Mouse (Mus musculus): Measurements from ENCODE around the gene Gm8247. TPM values are rescaled to one million over a fixed set of nuclear protein-coding genes. Genes with fewer than 3 reads are reported as not detected.
"Not testable (repeated sequence)": the region's sequence is repeated elsewhere in the genome, so short reads cannot be mapped to it uniquely, and the experiment has no call there.

Gene Gm8247
- not detected in 2 replicates for polyA plus RNA-seq (2014; fragmentation: Nextera tagmentation; extraction: Ambion mirVana)

- 74% methylated on average over 3 of the region's 4 CpGs for WGBS
- H3K9ac ChIP-seq (ENCODE audit: low read depth, low read length); DNase-seq (ENCODE audit: low spot score); H3K27ac ChIP-seq (replicated peaks; ENCODE audit: low read depth, low read length); H3K4me1 ChIP-seq (ENCODE audit: control insufficient read depth, insufficient read depth, low read length); H3K36me3 ChIP-seq (ENCODE audit: control insufficient read depth, insufficient read depth, low read length); H3K27me3 ChIP-seq (replicated peaks; ENCODE audit: control insufficient read depth, insufficient read depth, low read length); H3K9me3 ChIP-seq (ENCODE audit: control insufficient read depth, low read length); H3K4me3 ChIP-seq (ENCODE audit: low read depth, low read length); H3K4me2 ChIP-seq (ENCODE audit: low read depth, low read length); ATAC-seq (ENCODE audit: low read depth): not testable (repeated sequence)
These were observed at the start of gene Gm8247 for GRCm38 (mm10) chr14:44582853-44583252. Gm8247 (plus strand) TSS chr14:44583153.

- not testable (repeated sequence) for ATAC-seq (ENCODE audit: low read depth); H3K36me3 ChIP-seq (ENCODE audit: control insufficient read depth, insufficient read depth, low read length); H3K27ac ChIP-seq (replicated peaks; ENCODE audit: low read depth, low read length); H3K9ac ChIP-seq (ENCODE audit: low read depth, low read length); H3K4me2 ChIP-seq (ENCODE audit: low read depth, low read length); H3K4me3 ChIP-seq (ENCODE audit: low read depth, low read length); H3K27me3 ChIP-seq (replicated peaks; ENCODE audit: control insufficient read depth, insufficient read depth, low read length); H3K4me1 ChIP-seq (ENCODE audit: control insufficient read depth, insufficient read depth, low read length); H3K9me3 ChIP-seq (ENCODE audit: control insufficient read depth, low read length); DNase-seq (ENCODE audit: low spot score)
- 66% methylated on average over 2 of the region's 5 CpGs for WGBS
These were observed 35.0 kb upstream of the Gm8247 start for GRCm38 (mm10) chr14:44547961-44548360.

GRCm38 (mm10) chr14:44591765-44592164, 8.8 kb downstream of the Gm8247 start:
- 73% methylated on average over 2 of the region's 2 CpGs for WGBS
- not testable (repeated sequence) for ATAC-seq (ENCODE audit: low read depth); H3K4me2 ChIP-seq (ENCODE audit: low read depth, low read length)

GRCm38 (mm10) chr14:44627737-44628136, 44.8 kb downstream of the Gm8247 start, which contains the start of gene Gm5624:
Gm5624 (minus strand) TSS chr14:44627938.
- ATAC-seq (ENCODE audit: low read depth); H3K9ac ChIP-seq (ENCODE audit: low read depth, low read length); H3K4me1 ChIP-seq (ENCODE audit: control insufficient read depth, insufficient read depth, low read length); H3K4me2 ChIP-seq (ENCODE audit: low read depth, low read length); H3K4me3 ChIP-seq (ENCODE audit: low read depth, low read length); H3K9me3 ChIP-seq (ENCODE audit: control insufficient read depth, low read length); H3K36me3 ChIP-seq (ENCODE audit: control insufficient read depth, insufficient read depth, low read length); H3K27ac ChIP-seq (replicated peaks; ENCODE audit: low read depth, low read length); H3K27me3 ChIP-seq (replicated peaks; ENCODE audit: control insufficient read depth, insufficient read depth, low read length); DNase-seq (ENCODE audit: low spot score): not testable (repeated sequence)
- whole genome bisulfite sequencing = 85% methylated on average over 4 of the region's 4 CpGs

More at GRCm38 (mm10) chr14:44591765-44592164, 8.8 kb downstream of the Gm8247 start:
- not testable (repeated sequence) for H3K27me3 ChIP-seq (replicated peaks; ENCODE audit: control insufficient read depth, insufficient read depth, low read length); DNase-seq (ENCODE audit: low spot score); H3K4me1 ChIP-seq (ENCODE audit: control insufficient read depth, insufficient read depth, low read length); H3K4me3 ChIP-seq (ENCODE audit: low read depth, low read length); H3K9me3 ChIP-seq (ENCODE audit: control insufficient read depth, low read length); H3K27ac ChIP-seq (replicated peaks; ENCODE audit: low read depth, low read length); H3K9ac ChIP-seq (ENCODE audit: low read depth, low read length); H3K36me3 ChIP-seq (ENCODE audit: control insufficient read depth, insufficient read depth, low read length)

Other genes with a start within 250 kb of the Gm8247 start
- gene Gm5930, start 244.6 kb upstream of the Gm8247 start, polyA plus RNA-seq (2014; fragmentation: Nextera tagmentation; extraction: Ambion mirVana) = not detected in 2 replicates
- not detected in 2 replicates for gene Gm8229, start 217.8 kb upstream of the Gm8247 start, polyA plus RNA-seq (2014; fragmentation: Nextera tagmentation; extraction: Ambion mirVana)
- not detected in 2 replicates for gene Gm3371, start 172.5 kb upstream of the Gm8247 start, polyA plus RNA-seq (2014; fragmentation: Nextera tagmentation; extraction: Ambion mirVana)
- gene Gm8232, start 149.5 kb upstream of the Gm8247 start, polyA plus RNA-seq (2014; fragmentation: Nextera tagmentation; extraction: Ambion mirVana) = not detected in 2 replicates
- gene BC061237, start 90.7 kb upstream of the Gm8247 start, polyA plus RNA-seq (2014; fragmentation: Nextera tagmentation; extraction: Ambion mirVana) = not detected in 2 replicates
- not detected in 2 replicates for gene Gm17093, start 64.9 kb upstream of the Gm8247 start, polyA plus RNA-seq (2014; fragmentation: Nextera tagmentation; extraction: Ambion mirVana)
- not detected in 2 replicates for gene Gm5624, start 44.8 kb downstream of the Gm8247 start, polyA plus RNA-seq (2014; fragmentation: Nextera tagmentation; extraction: Ambion mirVana)
- not detected in 2 replicates for gene Gm8257, start 123.3 kb downstream of the Gm8247 start, polyA plus RNA-seq (2014; fragmentation: Nextera tagmentation; extraction: Ambion mirVana)
- not detected in 2 replicates for gene Gm8267, start 167.2 kb downstream of the Gm8247 start, polyA plus RNA-seq (2014; fragmentation: Nextera tagmentation; extraction: Ambion mirVana)

Measured in embryonic facial prominence, embryonic 14.5 days (tissue).